Mouse (Mus musculus) mouse trophoblast stem cell (cell line): ENCODE data around the gene Arhgap28.

Experiments
- in situ Hi-C, 2 experiments: fragments of 300-500 bp; cut with MseI, MboI; formaldehyde crosslinking; loops; 2 replicates in 1 of 2; 3 replicates in 1 of 2; pipeline ENCODE4 v1.15.1; 2025

The Arhgap28 gene

GRCm38 (mm10) chr17:67993371-67994045, 10.4 kb downstream of the Arhgap28 start:
- in situ Hi-C loops: no loop called here

GRCm38 (mm10) chr17:67989716-67990115, 14.2 kb downstream of the Arhgap28 start:
- in situ Hi-C loops: no loop called here

- in situ Hi-C loops: no loop called here
These were observed 14.8 kb downstream of the Arhgap28 start for GRCm38 (mm10) chr17:67988920-67989621.

GRCm38 (mm10) chr17:67985532-67985931, 18.4 kb downstream of the Arhgap28 start:
- in situ Hi-C loops: no loop called here

GRCm38 (mm10) chr17:67980573-67980972, 23.3 kb downstream of the Arhgap28 start:
- in situ Hi-C loops: no loop called here

- in situ Hi-C loops: no loop called here
These were observed 24.7 kb downstream of the Arhgap28 start for GRCm38 (mm10) chr17:67979248-67979647.

- in situ Hi-C loops: no loop called here
These were observed 25.1 kb downstream of the Arhgap28 start for GRCm38 (mm10) chr17:67978786-67979185.

- in situ Hi-C loops: no loop called here
These were observed 27.5 kb downstream of the Arhgap28 start for GRCm38 (mm10) chr17:67976465-67976864.

- in situ Hi-C loops: no loop called here
These were observed 27.9 kb downstream of the Arhgap28 start for GRCm38 (mm10) chr17:67976027-67976426.

GRCm38 (mm10) chr17:67974679-67975078, 29.2 kb downstream of the Arhgap28 start:
- in situ Hi-C loops: no loop called here

GRCm38 (mm10) chr17:67966853-67967540, 36.9 kb downstream of the Arhgap28 start:
- in situ Hi-C loops: no loop called here

GRCm38 (mm10) chr17:67962858-67963257, 41.1 kb downstream of the Arhgap28 start:
- in situ Hi-C loops: no loop called here

GRCm38 (mm10) chr17:67962020-67962419, 41.9 kb downstream of the Arhgap28 start:
- in situ Hi-C loops: no loop called here

- in situ Hi-C loops: no loop called here
These were observed 45.0 kb downstream of the Arhgap28 start for GRCm38 (mm10) chr17:67958909-67959308.

- in situ Hi-C loops: no loop called here
These were observed 46.3 kb downstream of the Arhgap28 start for GRCm38 (mm10) chr17:67957603-67958002.

- in situ Hi-C loops: no loop called here
These were observed 47.8 kb downstream of the Arhgap28 start for GRCm38 (mm10) chr17:67955876-67956690.

- in situ Hi-C loops: no loop called here
These were observed 49.0 kb downstream of the Arhgap28 start for GRCm38 (mm10) chr17:67954961-67955360.

GRCm38 (mm10) chr17:67950523-67951213, 53.3 kb downstream of the Arhgap28 start:
- in situ Hi-C loops: no loop called here

GRCm38 (mm10) chr17:67948601-67949000, 55.3 kb downstream of the Arhgap28 start:
- in situ Hi-C loops: no loop called here

- in situ Hi-C loops: no loop called here
These were observed 58.5 kb downstream of the Arhgap28 start for GRCm38 (mm10) chr17:67945453-67945852.

- in situ Hi-C loops: no loop called here
These were observed 59.7 kb downstream of the Arhgap28 start for GRCm38 (mm10) chr17:67944256-67944655.
